Mouse (Mus musculus) right cerebral cortex, postnatal 4 days (tissue): ENCODE measurements around the gene Thap2.

Experiments
- DNase-seq: peaks from one replicate; pipeline ENCODE4 v3.0.0-alpha.2; 2022

Thap2 gene

GRCm38 (mm10) chr10:115350810-115351397 lies 33.3 kb downstream of the Thap2 start:
- no peak for DNase-seq

GRCm38 (mm10) chr10:115349509-115349908 lies 34.7 kb downstream of the Thap2 start:
- no peak for DNase-seq

GRCm38 (mm10) chr10:115349029-115349428 lies 35.2 kb downstream of the Thap2 start:
- DNase-seq = no peak

DNA sequence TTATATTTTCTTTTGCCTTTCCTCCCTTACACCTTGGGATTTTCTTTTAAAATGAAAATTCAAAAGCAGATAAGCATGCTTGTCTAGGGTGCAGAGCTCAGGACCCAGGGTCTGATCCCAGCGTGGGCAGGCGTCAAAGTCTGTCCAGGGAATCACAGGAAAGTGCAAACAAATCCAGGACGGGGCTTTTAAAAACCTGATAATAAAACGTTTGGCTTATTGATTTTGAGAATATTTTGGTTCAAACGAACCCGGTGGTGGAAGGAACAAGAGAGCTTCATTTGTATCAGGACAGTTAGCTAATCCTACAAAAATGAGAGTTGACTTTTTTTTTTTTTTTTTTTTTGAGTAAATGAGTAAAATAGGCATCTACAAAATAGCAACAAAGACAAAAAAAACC lies 36.1 kb downstream of the Thap2 start:
- no peak for DNase-seq

GRCm38 (mm10) chr10:115346444-115346843 lies 37.8 kb downstream of the Thap2 start:
- no peak for DNase-seq

- no peak for DNase-seq
These were observed 41.3 kb downstream of the Thap2 start for GRCm38 (mm10) chr10:115342771-115343425.

GRCm38 (mm10) chr10:115339820-115340328 lies 44.4 kb downstream of the Thap2 start:
- no peak for DNase-seq

DNA sequence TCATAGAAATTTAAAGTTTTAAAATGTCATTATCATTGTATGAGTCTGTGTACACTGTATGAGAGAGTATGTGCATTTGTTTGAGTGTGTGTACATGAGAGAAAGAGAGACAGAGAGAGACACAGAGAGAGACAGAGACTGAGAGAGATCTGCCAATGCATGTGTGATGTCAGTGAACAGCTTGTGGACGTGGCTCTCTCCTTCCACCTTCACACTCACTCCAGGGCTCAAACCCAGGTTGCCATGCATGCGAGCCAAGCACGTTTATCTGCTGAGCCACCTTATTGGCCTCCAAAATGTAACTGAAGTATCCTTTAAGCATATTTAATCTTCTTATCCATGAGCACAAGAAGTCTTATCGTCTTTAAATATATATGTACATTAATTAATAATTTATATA lies 47.3 kb downstream of the Thap2 start:
- no peak for DNase-seq

- DNase-seq = no peak
These were observed 50.7 kb downstream of the Thap2 start for GRCm38 (mm10) chr10:115333528-115333927.

DNA sequence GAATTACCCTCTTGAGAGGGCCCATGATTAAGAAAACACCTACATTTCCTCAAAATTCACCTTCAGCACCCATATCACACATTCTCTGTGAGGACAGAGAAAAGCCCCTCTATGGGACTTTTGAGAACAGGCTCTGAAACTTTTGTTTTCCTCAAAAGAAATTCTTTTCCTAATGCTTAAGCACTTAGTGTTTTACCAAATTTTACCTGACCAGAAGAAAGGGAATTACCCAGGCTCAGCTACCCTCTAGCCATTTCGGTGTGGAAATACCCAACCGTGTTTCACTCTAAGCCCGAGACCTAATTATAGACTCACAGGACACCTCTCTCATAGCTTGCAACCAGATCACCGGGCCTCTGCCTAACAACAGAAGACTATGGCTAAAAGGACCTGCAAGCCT lies 51.2 kb downstream of the Thap2 start:
- DNase-seq = no peak

DNA sequence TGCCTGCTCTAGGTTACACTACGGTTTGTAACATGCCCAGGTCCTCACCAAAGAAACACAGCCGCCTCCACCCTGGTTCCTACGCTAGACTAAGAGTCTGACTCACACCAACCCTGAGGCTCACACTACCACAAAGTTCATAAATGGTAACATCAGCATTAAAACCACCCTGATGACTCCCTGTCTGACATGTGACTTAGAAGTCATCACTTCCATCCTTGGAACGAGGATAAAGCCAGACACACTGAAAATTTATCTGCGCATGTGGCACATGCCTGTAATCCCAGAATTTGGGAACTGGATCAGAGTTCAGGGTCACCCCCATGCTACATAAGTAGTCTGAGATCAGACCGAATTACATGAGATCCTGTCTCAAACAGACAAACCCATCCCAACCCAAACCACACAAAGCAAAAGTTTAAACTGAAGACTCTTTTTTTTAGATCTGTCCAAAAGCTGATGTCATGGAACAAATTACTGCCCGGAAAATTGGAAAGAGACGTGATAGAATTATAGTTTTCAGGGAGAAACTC lies 51.8 kb downstream of the Thap2 start:
- DNase-seq = no peak

GRCm38 (mm10) chr10:115329010-115329530 lies 55.2 kb downstream of the Thap2 start:
- no peak for DNase-seq

GRCm38 (mm10) chr10:115328514-115328913 lies 55.7 kb downstream of the Thap2 start:
- no peak for DNase-seq

GRCm38 (mm10) chr10:115323295-115323694 lies 60.9 kb downstream of the Thap2 start:
- peak; percentile 72 for DNase-seq

DNA sequence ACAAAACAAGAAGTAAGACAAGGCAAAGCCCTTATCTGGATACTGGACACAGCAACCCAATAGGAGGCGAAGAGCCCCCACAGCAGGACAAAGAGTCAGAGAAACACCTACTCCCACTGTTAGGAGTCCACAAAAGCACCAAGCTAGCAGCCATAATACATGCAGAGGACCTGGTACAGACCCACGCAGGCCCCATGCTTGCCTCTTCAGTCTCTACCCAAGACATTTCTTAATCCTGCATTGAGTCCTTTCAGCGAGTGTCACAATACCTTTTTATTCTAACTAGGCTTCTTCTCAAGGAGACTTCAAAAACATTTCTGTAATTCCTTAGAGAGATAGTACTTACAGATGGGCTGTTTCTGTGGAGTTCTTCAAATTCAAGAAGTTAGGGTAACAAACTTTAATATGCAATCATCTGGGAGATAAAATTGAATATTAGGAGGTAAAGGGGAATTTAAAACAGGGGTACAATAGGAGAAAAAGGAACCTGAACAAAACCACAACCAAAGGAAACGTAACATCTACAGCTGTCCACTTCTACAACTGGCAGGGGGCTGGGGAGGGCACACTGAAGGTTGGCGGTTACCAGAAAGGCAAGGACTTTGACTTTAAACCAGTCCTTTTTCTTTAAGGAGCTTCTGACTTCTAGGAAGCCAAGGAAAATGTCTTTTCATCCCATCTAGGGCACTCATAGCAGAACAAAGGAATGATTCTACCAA lies 62.8 kb downstream of the Thap2 start:
- no peak for DNase-seq
